Mouse (Mus musculus) C2C12 (cell line): Measurements from ENCODE around the gene E2f1. TPM values are rescaled to one million over a fixed set of nuclear protein-coding genes. Genes with fewer than 3 reads are reported as not detected.

Source experiments
- H3K27me3 ChIP-seq: one replicate; pipeline ENCODE4 v1.6.1; 2011; ENCODE audit not compliant: control insufficient read depth, insufficient read depth, insufficient read length
- H3K36me3 ChIP-seq: one replicate; pipeline ENCODE4 v1.6.1; 2011; ENCODE audit not compliant: control insufficient read depth, insufficient read depth
- H3K4me3 ChIP-seq: one replicate; pipeline ENCODE4 v1.5.1; 2011; ENCODE audit warnings: mild to moderate bottlenecking, control low read depth; ENCODE audit not compliant: poor library complexity, insufficient read depth, severe bottlenecking
- H3K79me2 ChIP-seq: one replicate; pipeline ENCODE4 v1.6.1; 2011; ENCODE audit not compliant: control insufficient read depth, insufficient read depth
- H3K79me3 ChIP-seq: one replicate; pipeline ENCODE4 v1.6.1; 2011; ENCODE audit warnings: low read depth, control low read depth
- H3ac ChIP-seq: one replicate; pipeline ENCODE3; 2011; ENCODE audit warnings: low read depth; ENCODE audit not compliant: control insufficient read depth, insufficient read length
- CEBPB ChIP-seq: IDR thresholded peaks from one replicate; pipeline ENCODE4 v1.6.1; 2011; ENCODE audit warnings: low read depth, mild to moderate bottlenecking, control low read depth, moderate library complexity
- CTCF ChIP-seq: IDR thresholded peaks from one replicate; pipeline ENCODE4 v1.5.1; 2011; ENCODE audit not compliant: control insufficient read depth, insufficient read depth, insufficient read length
- FOSL1 ChIP-seq: IDR thresholded peaks from one replicate; pipeline ENCODE4 v1.8.0; 2011; ENCODE audit warnings: mild to moderate bottlenecking, low read length; ENCODE audit not compliant: poor library complexity, insufficient read depth, severe bottlenecking
- MAX ChIP-seq: IDR thresholded peaks from one replicate; pipeline ENCODE4 v1.6.1; 2011; ENCODE audit warnings: mild to moderate bottlenecking, control low read depth
- MYOD1 ChIP-seq: IDR thresholded peaks from one replicate; pipeline ENCODE4 v1.6.1; 2011; ENCODE audit warnings: low read depth; ENCODE audit not compliant: control insufficient read depth, insufficient read length
- MYOG ChIP-seq: IDR thresholded peaks from one replicate; pipeline ENCODE4 v1.6.1; 2011; ENCODE audit not compliant: control insufficient read depth, insufficient read length; ENCODE audit errors: extremely low read depth
- USF1 ChIP-seq: IDR thresholded peaks from one replicate; pipeline ENCODE4 v1.6.1; 2011; ENCODE audit warnings: low read depth, mild to moderate bottlenecking, control low read depth, moderate library complexity
- polyA plus RNA-seq: library from polyadenylated mRNA; unstranded; fragments of >200 nt; fragmentation: generic; extraction: Trizol; gene quantifications from one replicate; pipeline ENCODE4 v1.2.1, GENCODE M21; 2012; ENCODE audit warnings: missing spikeins

The E2f1 gene
- polyA plus RNA-seq, 1 experiment: 33.3 TPM

DNA sequence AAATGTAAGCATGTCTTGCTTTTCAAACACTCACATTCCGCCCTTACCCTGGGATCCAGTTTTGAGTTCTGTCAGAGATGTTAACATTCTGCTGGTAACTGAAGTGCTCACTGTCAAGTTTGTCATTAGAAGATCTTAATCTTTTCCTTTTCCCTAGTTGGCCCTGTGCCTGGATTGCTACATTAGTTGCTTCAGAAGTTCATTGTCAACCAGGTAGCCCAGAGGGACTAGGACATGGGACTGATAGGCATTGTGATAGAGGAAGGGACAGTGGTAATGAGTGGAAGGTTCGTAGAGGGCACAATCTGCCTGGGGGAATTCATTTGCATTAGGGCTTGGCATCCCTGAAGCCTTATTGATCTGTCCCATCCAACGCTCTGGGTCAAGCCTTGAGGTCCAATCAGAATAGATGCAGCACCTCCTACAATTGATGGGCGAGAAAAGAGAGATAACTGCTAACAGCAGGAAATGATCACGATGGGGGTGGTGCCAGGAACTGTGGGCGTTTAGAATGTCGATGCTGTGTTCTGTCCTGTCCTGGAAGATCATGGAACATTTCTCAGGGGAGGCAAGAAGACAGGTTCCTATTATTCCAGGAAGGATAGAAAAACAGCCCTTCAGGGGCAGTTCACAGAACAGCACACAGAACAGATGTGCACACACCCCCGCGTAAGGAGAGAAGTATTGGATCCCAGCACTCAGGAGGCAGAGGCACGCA, 39.5 kb upstream of the E2f1 start:
- H3K4me3 ChIP-seq: no peak overlapping the region
- TF ChIP-seq USF1 (no peak), FOSL1 (no peak), MYOD1 (no peak), MYOG (no peak), CEBPB (no peak), MAX (no peak), CTCF (no peak)
- H3K79me3 ChIP-seq: no peaks in the 10 kb centered on the region
- H3K36me3 ChIP-seq: no peaks in the 10 kb centered on the region
- H3K27me3 ChIP-seq: peaks cover 6% of the 10 kb centered on the region
- H3ac ChIP-seq: no peak overlapping the region
- H3K79me2 ChIP-seq: no peaks in the 10 kb centered on the region

DNA sequence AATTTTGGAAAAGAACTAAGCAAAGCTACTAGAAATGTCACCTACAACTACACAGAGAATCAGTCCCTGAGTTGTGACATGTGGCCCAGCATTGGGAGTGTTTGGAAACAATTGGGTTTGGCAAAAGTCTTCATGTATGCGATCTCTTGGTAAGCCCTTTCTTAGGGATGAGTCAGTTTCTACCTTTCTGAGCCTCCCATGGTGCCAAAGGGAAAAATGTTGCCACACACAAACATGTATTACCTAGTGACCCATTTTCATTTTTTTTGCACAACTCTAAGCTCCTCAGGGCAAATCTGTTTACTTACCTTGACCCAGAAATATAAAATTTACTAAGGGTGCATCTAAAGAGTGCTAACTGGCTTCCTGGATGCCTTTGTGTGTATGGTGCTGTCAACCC, 37.3 kb upstream of the E2f1 start:
- Histone ChIP-seq H3K4me3 (no peak overlapping the region), H3K27me3 (peaks cover 6% of the 10 kb centered on the region), H3ac (no peak overlapping the region), H3K79me2 (no peaks in the 10 kb centered on the region), H3K36me3 (no peaks in the 10 kb centered on the region), H3K79me3 (no peaks in the 10 kb centered on the region)
- TF ChIP-seq FOSL1 (no peak), MYOG (no peak), MAX (no peak), USF1 (no peak), MYOD1 (no peak), CEBPB (no peak), CTCF (no peak)

DNA sequence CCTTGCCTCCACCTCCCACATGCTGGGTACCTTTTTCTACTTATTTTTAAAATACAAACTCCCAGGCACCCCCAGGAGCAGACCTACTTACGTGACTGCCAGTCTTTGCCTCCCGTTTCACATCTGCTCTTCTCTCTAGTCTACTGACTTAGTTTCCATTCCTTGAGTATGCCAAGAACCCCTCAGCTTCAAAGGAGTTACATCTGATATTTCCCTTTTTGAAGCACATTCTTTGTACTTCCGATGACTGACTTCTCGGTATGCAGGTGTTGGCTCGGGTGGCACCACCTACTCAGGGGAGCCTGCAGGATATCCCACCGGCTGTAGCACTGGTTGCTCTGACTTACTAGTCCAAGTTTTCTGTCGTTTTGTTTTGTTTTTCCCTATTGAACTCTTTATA, 34.5 kb upstream of the E2f1 start:
- Histone ChIP-seq H3K27me3 (peaks cover 6% of the 10 kb centered on the region), H3K36me3 (no peaks in the 10 kb centered on the region), H3K4me3 (no peak overlapping the region), H3K79me2 (no peaks in the 10 kb centered on the region), H3ac (no peak overlapping the region), H3K79me3 (no peaks in the 10 kb centered on the region)
- TF ChIP-seq MAX (no peak), CEBPB (no peak), CTCF (no peak), MYOG (no peak), USF1 (no peak), MYOD1 (no peak), FOSL1 (no peak)

DNA sequence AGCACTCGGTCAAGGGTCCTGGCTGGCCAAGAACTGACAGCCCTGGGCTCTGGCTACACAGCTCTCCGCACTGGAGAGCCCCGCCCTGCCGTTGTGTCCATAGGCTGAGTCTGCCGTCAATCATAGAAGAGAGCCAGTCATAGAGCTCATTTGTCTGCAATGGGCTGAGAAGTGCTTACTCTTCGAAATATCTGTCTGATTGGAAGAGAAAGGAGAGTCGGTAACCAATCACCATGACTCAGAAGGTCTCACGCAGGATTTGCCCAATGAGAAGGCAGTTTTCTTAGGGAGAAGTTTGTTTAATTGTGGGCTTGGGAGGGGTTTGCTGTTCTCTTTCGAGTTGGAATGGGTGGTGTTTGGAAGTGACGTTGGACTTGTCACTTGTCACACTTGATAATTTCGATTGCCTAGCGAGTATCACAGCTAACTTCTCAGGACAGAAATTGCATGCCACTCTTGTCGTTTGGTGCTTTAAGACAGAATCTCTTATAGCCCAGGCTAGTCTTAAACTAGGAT, 34.0 kb upstream of the E2f1 start, which contains the start of gene Pxmp4:
TSS of gene Pxmp4 (minus strand) at position 71 of the 516 bp plus-strand sequence.
- Histone ChIP-seq H3K79me2 (no peaks in the 10 kb centered on the region), H3ac (peak within 1 kb of the TSS; percentile 52), H3K79me3 (no peaks in the 10 kb centered on the region), H3K4me3 (peak within 1 kb of the TSS; percentile 40), H3K27me3 (peaks cover 3% of the 10 kb centered on the region), H3K36me3 (no peaks in the 10 kb centered on the region)
- TF ChIP-seq MAX: no peak
- peak; percentile 27 for TF ChIP-seq USF1
- no peak for TF ChIP-seq MYOD1

DNA sequence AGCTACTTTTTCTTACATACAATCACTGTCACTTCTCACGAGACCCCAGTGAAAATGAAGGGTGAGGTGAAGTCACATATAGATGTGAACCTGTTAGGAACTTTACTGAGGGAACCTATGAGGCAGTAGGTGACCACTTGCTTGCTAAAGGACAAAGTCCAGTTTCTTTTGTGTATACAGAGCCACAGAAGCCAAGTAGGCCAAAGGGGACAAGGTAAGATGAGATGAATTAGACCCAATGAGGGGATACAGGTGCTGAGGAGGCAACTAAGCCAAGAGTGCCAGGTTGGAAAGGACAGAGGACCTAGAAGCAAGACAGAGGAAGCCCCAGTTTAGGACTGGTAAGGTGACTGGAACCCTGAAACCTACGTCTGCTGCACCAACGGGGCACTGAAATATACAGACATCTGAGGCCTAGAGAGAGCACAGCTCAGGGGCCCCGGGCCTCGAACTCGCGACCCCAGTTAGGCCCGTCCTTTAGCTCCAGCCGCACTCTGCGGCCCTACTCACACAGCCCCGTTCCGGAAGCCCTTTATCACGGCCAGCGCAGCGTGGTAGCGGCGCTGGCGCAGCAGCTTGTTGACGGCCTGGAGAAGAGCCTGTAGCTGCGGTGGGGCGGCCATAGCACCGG, 33.4 kb upstream of the E2f1 start:
- Histone ChIP-seq H3K36me3 (no peaks in the 10 kb centered on the region), H3K27me3 (no peaks in the 10 kb centered on the region), H3ac (peak overlapping the region; percentile 52), H3K4me3 (peak overlapping the region; percentile 40), H3K79me3 (no peaks in the 10 kb centered on the region), H3K79me2 (no peaks in the 10 kb centered on the region)
- no peak for TF ChIP-seq CTCF

DNA sequence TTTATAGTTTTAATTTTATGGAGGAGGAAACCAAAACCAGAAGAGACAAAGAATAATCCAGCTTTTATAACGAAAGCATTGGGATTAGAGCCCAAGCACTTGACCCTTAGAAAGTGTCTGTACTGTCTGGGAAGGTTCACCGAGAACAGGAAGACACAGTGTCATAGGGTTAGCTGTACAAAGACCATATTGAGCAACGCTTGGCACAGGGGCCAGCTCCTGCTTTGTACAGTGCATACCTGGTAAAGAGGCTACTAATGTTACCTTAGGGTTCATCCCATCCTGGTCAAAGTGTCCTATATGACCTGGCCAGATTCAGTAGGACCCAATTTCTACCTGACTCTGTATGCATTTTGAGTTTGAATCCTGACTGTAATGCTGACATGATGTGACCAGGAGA, 31.6 kb upstream of the E2f1 start:
- TF ChIP-seq CTCF: no peak
- no peak for TF ChIP-seq USF1
- TF ChIP-seq CEBPB: no peak
- no peak for TF ChIP-seq MAX
- TF ChIP-seq FOSL1: no peak
- TF ChIP-seq MYOG: no peak
- TF ChIP-seq MYOD1: no peak
- no peak overlapping the region for H3ac ChIP-seq
- no peaks in the 10 kb centered on the region for H3K79me3 ChIP-seq
- no peaks in the 10 kb centered on the region for H3K36me3 ChIP-seq
- H3K4me3 ChIP-seq: no peak overlapping the region
- H3K79me2 ChIP-seq: no peaks in the 10 kb centered on the region
- no peaks in the 10 kb centered on the region for H3K27me3 ChIP-seq
